Mouse (Mus musculus) left cerebral cortex, postnatal 10 days (tissue): ENCODE measurements around the gene Ubald2. TPM values are rescaled to one million over a fixed set of nuclear protein-coding genes. Genes with fewer than 3 reads are reported as not detected.
"Not testable (repeated sequence)": the region's sequence is repeated elsewhere in the genome, so short reads cannot be mapped to it uniquely, and the experiment has no call there.

Source experiments
- DNase-seq, 2 experiments: peaks; one replicate each; pipeline ENCODE4 v3.0.0; 2021 to 2022; ENCODE audit warnings: low spot score in 2 of 2, mixed read lengths in 1 of 2; ENCODE audit errors: extremely low spot score in 1 of 2
- intact Hi-C: fragments of 180-260 bp; cut with DNase I; formaldehyde crosslinking; loops from one replicate; pipeline ENCODE4 v1.15.1; 2025
- total RNA-seq, 2 experiments: library from RNA; stranded (reverse); gene quantifications; 2 replicates each; pipeline ENCODE4 v1.2.3; 2021

Ubald2 gene
- 10 to 100 TPM; 31.3 to 31.7 TPM for total RNA-seq

- DNase-seq: peak; percentile 99 to 100
- intact Hi-C loops: no loop called here
Observed at GRCm38 (mm10) chr11:116433356-116434286, at the start of gene Ubald2. TSS of gene Ubald2 (plus strand) at chr11:116434094.

- intact Hi-C loops: no loop called here
Observed at GRCm38 (mm10) chr11:116384171-116384570, 49.7 kb upstream of the Ubald2 start.

GRCm38 (mm10) chr11:116385999-116386398, 47.9 kb upstream of the Ubald2 start:
- intact Hi-C loops: no loop called here
- DNase-seq: no peak

More at GRCm38 (mm10) chr11:116384171-116384570, 49.7 kb upstream of the Ubald2 start:
- no peak for DNase-seq

GRCm38 (mm10) chr11:116387086-116388071, 46.5 kb upstream of the Ubald2 start:
- intact Hi-C loops: no loop called here
- DNase-seq: no peak

GRCm38 (mm10) chr11:116388841-116389480, 44.9 kb upstream of the Ubald2 start:
- peak in 1 of 2 experiments; percentile 40 for DNase-seq
- intact Hi-C loops: no loop called here

- intact Hi-C loops: no loop called here
- no peak for DNase-seq
Observed at GRCm38 (mm10) chr11:116394769-116395168, 39.1 kb upstream of the Ubald2 start.

GRCm38 (mm10) chr11:116396276-116396933, 37.5 kb upstream of the Ubald2 start:
- intact Hi-C loops: no loop called here
- no peak for DNase-seq

GRCm38 (mm10) chr11:116396934-116397330, 37.0 kb upstream of the Ubald2 start:
- no peak for DNase-seq
- intact Hi-C loops: no loop called here

GRCm38 (mm10) chr11:116397517-116398347, 36.2 kb upstream of the Ubald2 start:
- intact Hi-C loops: no loop called here
- DNase-seq: no peak

GRCm38 (mm10) chr11:116398348-116398677, 35.6 kb upstream of the Ubald2 start:
- intact Hi-C loops: no loop called here

GRCm38 (mm10) chr11:116400560-116400959, 33.3 kb upstream of the Ubald2 start:
- DNase-seq: no peak
- intact Hi-C loops: no loop called here

More at GRCm38 (mm10) chr11:116398348-116398677, 35.6 kb upstream of the Ubald2 start:
- DNase-seq: no peak

- intact Hi-C loops: no loop called here
- DNase-seq: no peak
Observed at GRCm38 (mm10) chr11:116405601-116406000, 28.3 kb upstream of the Ubald2 start.

- intact Hi-C loops: no loop called here
- DNase-seq: no peak
Observed at GRCm38 (mm10) chr11:116406231-116406728, 27.6 kb upstream of the Ubald2 start.

- DNase-seq: no peak
- intact Hi-C loops: no loop called here
Observed at GRCm38 (mm10) chr11:116409008-116409407, 24.9 kb upstream of the Ubald2 start.

GRCm38 (mm10) chr11:116410415-116410814, 23.5 kb upstream of the Ubald2 start:
- DNase-seq, intact Hi-C loops: not testable (repeated sequence)

GRCm38 (mm10) chr11:116411582-116411981, 22.3 kb upstream of the Ubald2 start:
- no peak for DNase-seq
- intact Hi-C loops: no loop called here

- DNase-seq: peak in 1 of 2 experiments; percentile 64
- intact Hi-C loops: no loop called here
Observed at GRCm38 (mm10) chr11:116412028-116412827, 21.7 kb upstream of the Ubald2 start.
